Mouse (Mus musculus) liver, adult 2 months (tissue): ENCODE data around the gene Olfr316. TPM values are rescaled to one million over a fixed set of nuclear protein-coding genes. Genes with fewer than 3 reads are reported as not detected.

Experiments
- DNase-seq: peaks from one replicate; pipeline ENCODE4 v3.0.0-alpha.2; 2011; ENCODE audit warnings: low read depth, low spot score; ENCODE audit errors: extremely low read depth
- H3K27ac ChIP-seq: fragments of 200-500 bp; replicated peaks from 2 replicates; pipeline ENCODE4 v1.5.1; 2012; ENCODE audit warnings: low read depth, mild to moderate bottlenecking, control low read depth, inconsistent platforms, low read length; ENCODE audit not compliant: insufficient read depth
- H3K27me3 ChIP-seq: fragments of 200-500 bp; 2 replicates; pipeline ENCODE4 v1.6.1; 2012; ENCODE audit warnings: mild to moderate bottlenecking, moderate library complexity, low read length, inconsistent platforms; ENCODE audit not compliant: control insufficient read depth, insufficient read depth
- H3K36me3 ChIP-seq: fragments of 200-500 bp; 2 replicates; pipeline ENCODE4 v1.6.1; 2012; ENCODE audit warnings: low read length, inconsistent platforms; ENCODE audit not compliant: control insufficient read depth, insufficient read depth
- H3K4me1 ChIP-seq: fragments of 200-500 bp; 2 replicates; pipeline ENCODE4 v1.6.1; 2011; ENCODE audit warnings: low read length; ENCODE audit not compliant: control insufficient read depth, insufficient read depth
- H3K4me3 ChIP-seq: fragments of 200-500 bp; 2 replicates; pipeline ENCODE4 v1.5.1; 2011; ENCODE audit warnings: low read depth, mild to moderate bottlenecking, control low read depth, low read length, moderate library complexity; ENCODE audit not compliant: insufficient read depth
- H3K79me2 ChIP-seq: fragments of 200-500 bp; 2 replicates; pipeline ENCODE4 v1.6.1; 2012; ENCODE audit warnings: inconsistent platforms, mild to moderate bottlenecking, low read length, moderate library complexity; ENCODE audit not compliant: control insufficient read depth, insufficient read depth
- H3K9ac ChIP-seq: fragments of 200-500 bp; 2 replicates; pipeline ENCODE4 v1.6.1; 2012; ENCODE audit warnings: low read depth, mild to moderate bottlenecking, control low read depth, inconsistent platforms, low read length
- CTCF ChIP-seq: fragments of 200-500 bp; IDR thresholded peaks from 2 replicates; pipeline ENCODE4 v1.5.1; 2011; ENCODE audit warnings: low read depth, low read length, control low read depth
- POLR2A ChIP-seq: fragments of 200-500 bp; IDR thresholded peaks from 2 replicates; pipeline ENCODE4 v1.6.1; 2011; ENCODE audit warnings: low read length, control low read depth; ENCODE audit not compliant: insufficient read depth; ENCODE audit errors: extremely low read depth
- WGBS: fragments of 180-500 bp; shearing (Covaris S2); methylation state at CpG from one replicate; pipeline ENCODE4 v1.1.7; 2018; 5-methylcytosine and 5-hydroxymethylcytosine counted together
- polyA plus RNA-seq: library from polyadenylated mRNA; depleted of rRNA; stranded (reverse); fragments of >200 nt; gene quantifications from 2 replicates; pipeline ENCODE4 v1.2.3, GENCODE M21; 2012
- total RNA-seq: library from RNA; depleted of rRNA; stranded (reverse); fragments of >200 nt; gene quantifications from 2 replicates; pipeline ENCODE4 v1.2.3, GENCODE M21; 2014

The Olfr316 gene
- total and polyA plus RNA-seq, 2 experiments: not detected

GRCm38 (mm10) chr11:58787651-58788050 lies 35.1 kb downstream of the Olfr316 start:
- TF ChIP-seq POLR2A (no peak), CTCF (no peak)
- H3K36me3 ChIP-seq: no peaks in the 10 kb centered on the region
- no peaks in the 10 kb centered on the region for H3K79me2 ChIP-seq
- H3K9ac ChIP-seq: no peak overlapping the region
- 81% methylated on average over 10 of the region's 10 CpGs for WGBS
- H3K4me1 ChIP-seq: no peaks in the 10 kb centered on the region
- no peak for DNase-seq
- no peak overlapping the region for H3K27ac ChIP-seq
- H3K27me3 ChIP-seq: no peaks in the 10 kb centered on the region
- no peak overlapping the region for H3K4me3 ChIP-seq

DNA sequence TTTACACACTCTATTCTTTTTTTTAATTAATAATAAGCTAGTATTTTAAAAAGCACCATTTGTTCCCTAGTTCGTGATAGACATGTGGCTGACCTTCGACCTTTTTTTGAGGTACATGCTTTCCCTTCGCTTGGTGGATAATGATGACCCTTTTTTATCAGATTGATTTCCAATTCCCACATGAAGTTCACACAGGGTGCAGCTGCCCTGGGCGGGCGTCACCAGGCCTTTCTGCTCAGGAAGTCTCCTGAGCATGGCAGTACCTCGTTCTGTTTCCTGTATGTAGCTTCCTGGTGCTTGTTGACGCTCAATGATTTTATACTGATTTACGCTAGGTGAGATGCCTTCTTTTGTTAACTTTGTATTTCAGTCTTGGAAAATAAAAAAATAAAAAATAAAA lies 35.8 kb downstream of the Olfr316 start:
- no peak for TF ChIP-seq POLR2A
- TF ChIP-seq CTCF: no peak
- DNase-seq: no peak
- Histone ChIP-seq H3K9ac (no peak overlapping the region), H3K36me3 (no peaks in the 10 kb centered on the region), H3K4me1 (no peaks in the 10 kb centered on the region), H3K27me3 (no peaks in the 10 kb centered on the region), H3K27ac (no peak overlapping the region), H3K79me2 (no peaks in the 10 kb centered on the region), H3K4me3 (no peak overlapping the region)
- WGBS: 69% methylated on average over 8 of the region's 8 CpGs

GRCm38 (mm10) chr11:58789532-58789931 lies 37.0 kb downstream of the Olfr316 start:
- H3K36me3 ChIP-seq: no peaks in the 10 kb centered on the region
- DNase-seq: no peak
- 26% methylated on average over 3 of the region's 3 CpGs for WGBS
- no peak for TF ChIP-seq POLR2A
- no peak for TF ChIP-seq CTCF
- no peaks in the 10 kb centered on the region for H3K4me1 ChIP-seq
- no peaks in the 10 kb centered on the region for H3K27me3 ChIP-seq
- H3K79me2 ChIP-seq: no peaks in the 10 kb centered on the region
- H3K9ac ChIP-seq: no peak overlapping the region
- H3K27ac ChIP-seq: no peak overlapping the region
- H3K4me3 ChIP-seq: no peak overlapping the region

GRCm38 (mm10) chr11:58790053-58790452 lies 37.5 kb downstream of the Olfr316 start:
- H3K4me3 ChIP-seq: no peak overlapping the region
- H3K36me3 ChIP-seq: no peaks in the 10 kb centered on the region
- no peaks in the 10 kb centered on the region for H3K27me3 ChIP-seq
- no peak overlapping the region for H3K27ac ChIP-seq
- 45% methylated on average over 2 of the region's 2 CpGs for WGBS
- no peaks in the 10 kb centered on the region for H3K79me2 ChIP-seq
- DNase-seq: no peak
- no peak overlapping the region for H3K9ac ChIP-seq
- TF ChIP-seq POLR2A (no peak), CTCF (no peak)
- H3K4me1 ChIP-seq: no peaks in the 10 kb centered on the region

DNA sequence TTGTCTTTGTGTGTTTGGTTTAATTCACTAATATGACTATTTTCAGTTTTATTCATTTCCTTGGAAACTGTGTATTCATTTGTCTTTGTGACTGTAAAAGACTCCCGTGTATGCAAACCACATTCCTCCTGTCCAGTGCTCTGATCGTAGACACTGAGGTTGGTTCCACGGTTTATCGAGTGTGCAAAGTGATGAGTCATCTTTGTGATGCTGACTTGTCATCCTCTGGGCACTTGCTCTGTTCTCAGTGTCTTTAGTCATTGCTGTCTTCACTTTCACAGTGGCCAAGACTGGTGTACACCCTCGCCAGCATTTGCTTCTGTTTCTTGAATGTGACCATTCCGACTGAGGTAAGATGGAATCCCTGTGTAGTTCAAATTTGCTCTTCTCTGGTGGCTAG lies 38.1 kb downstream of the Olfr316 start:
- Histone ChIP-seq H3K4me1 (no peaks in the 10 kb centered on the region), H3K36me3 (no peaks in the 10 kb centered on the region), H3K79me2 (no peaks in the 10 kb centered on the region), H3K4me3 (no peak overlapping the region), H3K9ac (no peak overlapping the region), H3K27me3 (no peaks in the 10 kb centered on the region), H3K27ac (no peak overlapping the region)
- 79% methylated on average over 6 of the region's 6 CpGs for WGBS
- no peak for DNase-seq
- no peak for TF ChIP-seq POLR2A

- WGBS: 88% methylated on average over 2 of the region's 2 CpGs
- H3K4me1 ChIP-seq: no peaks in the 10 kb centered on the region
- no peak overlapping the region for H3K4me3 ChIP-seq
- DNase-seq: no peak
- H3K27me3 ChIP-seq: no peaks in the 10 kb centered on the region
- no peak overlapping the region for H3K27ac ChIP-seq
- no peak overlapping the region for H3K9ac ChIP-seq
- no peaks in the 10 kb centered on the region for H3K79me2 ChIP-seq
- no peak for TF ChIP-seq POLR2A
- no peak for TF ChIP-seq CTCF
- no peaks in the 10 kb centered on the region for H3K36me3 ChIP-seq
Measured at GRCm38 (mm10) chr11:58795856-58796255, 43.3 kb downstream of the Olfr316 start.
